Mouse (Mus musculus) kidney, adult 2 months (tissue): ENCODE measurements around the gene Ccdc82. TPM values are rescaled to one million over a fixed set of nuclear protein-coding genes. Genes with fewer than 3 reads are reported as not detected.

Experiments used
- DNase-seq: peaks from one replicate; pipeline ENCODE4 v3.0.0; 2021
- H3K27ac ChIP-seq: fragments of 200-500 bp; 2 replicates; pipeline ENCODE4 v1.5.1; 2012; ENCODE audit warnings: low read depth, low read length, control low read depth, inconsistent platforms; ENCODE audit not compliant: insufficient read depth
- H3K27me3 ChIP-seq: fragments of 200-500 bp; replicated peaks from 2 replicates; pipeline ENCODE4 v1.6.1; 2012; ENCODE audit warnings: mild to moderate bottlenecking, moderate library complexity, low read length, inconsistent platforms; ENCODE audit not compliant: control insufficient read depth, insufficient read depth
- H3K36me3 ChIP-seq: fragments of 200-500 bp; 2 replicates; pipeline ENCODE4 v1.6.1; 2012; ENCODE audit warnings: mild to moderate bottlenecking, moderate library complexity, low read length, inconsistent platforms; ENCODE audit not compliant: control insufficient read depth, insufficient read depth
- H3K4me1 ChIP-seq: fragments of 200-500 bp; 2 replicates; pipeline ENCODE4 v1.6.1; 2011; ENCODE audit warnings: low read length; ENCODE audit not compliant: control insufficient read depth, insufficient read depth
- H3K4me3 ChIP-seq: fragments of 200-500 bp; 2 replicates; pipeline ENCODE4 v1.5.1; 2011; ENCODE audit warnings: mild to moderate bottlenecking, low read depth, low read length, control low read depth; ENCODE audit not compliant: insufficient read depth
- CTCF ChIP-seq: fragments of 200-500 bp; conservative IDR thresholded peaks from 2 replicates; pipeline ENCODE4 v1.5.1; 2011; ENCODE audit warnings: low read depth, mild to moderate bottlenecking, control low read depth, low read length, moderate library complexity, mixed read lengths; ENCODE audit not compliant: insufficient read depth, insufficient read length
- POLR2A ChIP-seq: fragments of 200-500 bp; IDR thresholded peaks from one replicate; pipeline ENCODE4 v1.6.1; 2011; ENCODE audit warnings: low read depth, low read length, control low read depth
- WGBS: fragments of 180-500 bp; shearing (Covaris S2); methylation state at CpG from one replicate; pipeline ENCODE4 v1.1.7; 2018; 5-methylcytosine and 5-hydroxymethylcytosine counted together
- polyA plus RNA-seq: library from polyadenylated mRNA; depleted of rRNA; stranded (reverse); fragments of >200 nt; gene quantifications from 2 replicates; pipeline ENCODE4 v1.2.3, GENCODE M21; 2012; rRNA removed

The Ccdc82 gene
- 5.8 and 6.7 TPM in 2 replicates for polyA plus RNA-seq

GRCm38 (mm10) chr9:13246815-13247638, at the start of gene Ccdc82:
Gene Ccdc82, plus strand, starts transcription at chr9:13246955.
- H3K4me1 ChIP-seq = peaks cover 10% of the 10 kb centered on the region; the same call in 1 of the 2 replicates
- TF ChIP-seq POLR2A (peak; percentile 39), CTCF (no peak)
- H3K36me3 ChIP-seq = no peaks in the 10 kb centered on the region
- 2% methylated on average over 27 of the region's 39 CpGs for WGBS
- no peaks in the 10 kb centered on the region for H3K27me3 ChIP-seq
- DNase-seq = peak; percentile 94
- H3K4me3 ChIP-seq = peak within 1 kb of the TSS; percentile 89
- H3K27ac ChIP-seq = peak within 1 kb of the TSS; percentile 76

DNA sequence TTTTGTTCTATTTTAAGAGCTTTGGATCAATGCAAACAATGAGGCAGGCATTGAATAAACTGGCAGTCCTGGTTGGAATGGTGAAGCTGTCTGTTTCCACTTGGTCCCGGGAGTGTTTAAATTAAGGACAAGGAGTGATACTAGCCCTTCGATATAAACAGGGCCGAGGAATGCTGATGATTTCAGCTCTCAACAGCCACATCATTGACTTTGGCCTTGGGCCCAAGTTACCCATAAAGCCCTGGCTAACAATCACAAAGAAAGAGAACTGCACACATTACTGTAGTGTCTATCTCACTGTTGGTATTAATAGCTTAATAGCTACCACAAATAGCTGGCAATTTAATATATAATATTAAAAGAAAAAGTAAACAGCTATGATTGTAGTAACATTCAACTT, 46.7 kb upstream of the Ccdc82 start:
- WGBS = 70% methylated on average over 3 of the region's 3 CpGs
- Histone ChIP-seq H3K36me3 (no peaks in the 10 kb centered on the region), H3K4me1 (no peaks in the 10 kb centered on the region)

DNA sequence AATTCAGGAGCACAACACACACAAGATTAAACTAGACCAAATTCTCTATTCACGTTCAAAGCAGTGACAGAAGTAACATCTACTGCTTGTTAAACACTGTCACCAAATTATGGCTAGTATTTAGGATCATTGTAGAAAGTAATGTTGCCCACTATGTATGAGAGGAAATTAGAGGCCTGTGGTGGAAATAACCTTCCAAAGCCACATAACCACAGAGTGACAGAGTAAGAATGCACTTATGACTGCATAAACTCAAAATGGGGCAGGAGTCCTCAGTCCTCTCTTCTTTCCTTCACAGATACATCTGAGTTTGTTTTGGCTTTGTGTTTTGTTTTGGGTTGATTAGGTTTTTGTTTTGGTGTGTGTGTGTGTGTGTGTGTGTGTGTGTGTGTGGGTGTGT, 43.6 kb upstream of the Ccdc82 start:
- no peak for DNase-seq
- TF ChIP-seq POLR2A = no peak
- TF ChIP-seq CTCF = no peak
- no peaks in the 10 kb centered on the region for H3K27me3 ChIP-seq
- no peaks in the 10 kb centered on the region for H3K36me3 ChIP-seq
- 87% methylated on average over 1 of the region's 1 CpGs for WGBS
- H3K27ac ChIP-seq = no peak overlapping the region
- no peaks in the 10 kb centered on the region for H3K4me1 ChIP-seq
- no peak overlapping the region for H3K4me3 ChIP-seq

More for the DNA sequence above, 46.7 kb upstream of the Ccdc82 start:
- TF ChIP-seq POLR2A = no peak
- TF ChIP-seq CTCF = no peak
- H3K4me3 ChIP-seq = no peak overlapping the region
- DNase-seq = no peak
- H3K27ac ChIP-seq = no peak overlapping the region
- no peaks in the 10 kb centered on the region for H3K27me3 ChIP-seq

GRCm38 (mm10) chr9:13203681-13204080, 43.1 kb upstream of the Ccdc82 start:
- no peak for DNase-seq
- H3K36me3 ChIP-seq = no peaks in the 10 kb centered on the region
- H3K27ac ChIP-seq = no peak overlapping the region
- H3K27me3 ChIP-seq = no peaks in the 10 kb centered on the region
- TF ChIP-seq CTCF = no peak
- TF ChIP-seq POLR2A = no peak
- no peaks in the 10 kb centered on the region for H3K4me1 ChIP-seq
- no peak overlapping the region for H3K4me3 ChIP-seq
- WGBS = 87% methylated on average over 5 of the region's 5 CpGs

- H3K4me1 ChIP-seq = no peaks in the 10 kb centered on the region
- no peaks in the 10 kb centered on the region for H3K27me3 ChIP-seq
- DNase-seq = no peak
- no peak overlapping the region for H3K4me3 ChIP-seq
- H3K36me3 ChIP-seq = no peaks in the 10 kb centered on the region
- 74% methylated on average over 2 of the region's 2 CpGs for WGBS
- H3K27ac ChIP-seq = no peak overlapping the region
- TF ChIP-seq POLR2A = no peak
- no peak for TF ChIP-seq CTCF
These were observed 40.4 kb upstream of the Ccdc82 start for GRCm38 (mm10) chr9:13206369-13206768.

DNA sequence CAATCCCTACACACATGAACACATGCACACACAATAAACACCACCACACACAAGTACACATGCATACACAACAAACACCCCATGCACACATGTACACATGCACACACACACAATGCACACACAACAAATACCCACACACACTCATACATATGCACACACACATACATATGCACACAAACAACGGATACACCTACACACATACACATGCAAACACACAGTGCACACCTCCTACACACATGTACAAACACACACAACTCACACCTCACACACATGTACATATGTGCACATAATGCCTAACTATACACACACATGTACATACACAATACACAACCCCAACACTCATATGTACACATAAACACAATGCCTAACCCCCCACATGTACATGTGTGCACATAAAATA, 20.9 kb upstream of the Ccdc82 start:
- no peak for TF ChIP-seq CTCF
- no peak for TF ChIP-seq POLR2A
- Histone ChIP-seq H3K36me3 (no peaks in the 10 kb centered on the region), H3K4me3 (no peak overlapping the region), H3K4me1 (no peaks in the 10 kb centered on the region), H3K27me3 (no peaks in the 10 kb centered on the region), H3K27ac (no peak overlapping the region)
- DNase-seq = no peak
- 95% methylated on average over 1 of the region's 1 CpGs for WGBS

- no peaks in the 10 kb centered on the region for H3K36me3 ChIP-seq
- H3K4me1 ChIP-seq = no peaks in the 10 kb centered on the region
- TF ChIP-seq CTCF (no peak), POLR2A (no peak)
- H3K4me3 ChIP-seq = no peak overlapping the region
- WGBS = 4% methylated on average over 4 of the region's 4 CpGs
- H3K27me3 ChIP-seq = no peaks in the 10 kb centered on the region
- no peak overlapping the region for H3K27ac ChIP-seq
- no peak for DNase-seq
These were observed 16.2 kb upstream of the Ccdc82 start for GRCm38 (mm10) chr9:13230553-13230952.
